Mouse (Mus musculus): ENCODE results near the gene Gm10638. TPM values are rescaled to one million over a fixed set of nuclear protein-coding genes. Genes with fewer than 3 reads are reported as not detected.

Gene Gm10638
- polyA plus RNA-seq, 1 experiment from 2014 or later = 8.5 TPM

GRCm38 (mm10) chr8:86759090-86759491 lies 13.6 kb downstream of the Gm10638 start:
- ATAC-seq (peak; percentile 74), DNase-seq (ENCODE audit: low spot score) (peak; percentile 81)
- H3K27ac ChIP-seq (ENCODE audit: low read length) = peak overlapping the region; percentile 68

GRCm38 (mm10) chr8:86760746-86761145 lies 15.2 kb downstream of the Gm10638 start:
- peaks cover 4% of the 10 kb centered on the region; the same call in 1 of the 2 replicates for H3K4me1 ChIP-seq (ENCODE audit: insufficient read depth, low read depth, low read length)
- H3K9me3 ChIP-seq (ENCODE audit: low read length) = no peaks in the 10 kb centered on the region
- no peaks in the 10 kb centered on the region for H3K36me3 ChIP-seq (ENCODE audit: insufficient read depth, low read length)
- ATAC-seq (no peak), DNase-seq (ENCODE audit: low spot score) (no peak)
- no peak overlapping the region for H3K4me2 ChIP-seq (replicated peaks; ENCODE audit: low read depth, low read length)
- H3K9ac ChIP-seq (replicated peaks; ENCODE audit: low read depth) = no peak overlapping the region
- H3K4me3 ChIP-seq (ENCODE audit: low read depth, low read length) = no peak overlapping the region
- H3K27me3 ChIP-seq (replicated peaks; ENCODE audit: insufficient read depth, low read length) = no peaks in the 10 kb centered on the region
- 57% methylated on average over 6 of the region's 6 CpGs for WGBS
- no peak overlapping the region for H3K27ac ChIP-seq (ENCODE audit: low read length)
- no peak for TF ChIP-seq CTCF (IDR thresholded peaks at IDR 0.05)
- no peak for TF ChIP-seq EP300 (IDR thresholded peaks at IDR 0.05)

More at GRCm38 (mm10) chr8:86759090-86759491, 13.6 kb downstream of the Gm10638 start:
- Histone ChIP-seq H3K4me2 (replicated peaks; ENCODE audit: low read depth, low read length) (no peak overlapping the region), H3K27me3 (replicated peaks; ENCODE audit: insufficient read depth, low read length) (no peaks in the 10 kb centered on the region), H3K4me3 (ENCODE audit: low read depth, low read length) (no peak overlapping the region), H3K4me1 (ENCODE audit: insufficient read depth, low read depth, low read length) (peaks cover 4% of the 10 kb centered on the region; the same call in 1 of the 2 replicates), H3K36me3 (ENCODE audit: insufficient read depth, low read length) (no peaks in the 10 kb centered on the region), H3K9ac (replicated peaks; ENCODE audit: low read depth) (no peak overlapping the region), H3K9me3 (ENCODE audit: low read length) (no peaks in the 10 kb centered on the region)
- 9% methylated on average over 4 of the region's 4 CpGs for WGBS
- TF ChIP-seq EP300 (IDR thresholded peaks at IDR 0.05) (peak; percentile 61), CTCF (IDR thresholded peaks at IDR 0.05) (no peak)

- WGBS = 43% methylated on average over 5 of the region's 5 CpGs
- no peaks in the 10 kb centered on the region for H3K27me3 ChIP-seq (replicated peaks; ENCODE audit: insufficient read depth, low read length)
- no peak overlapping the region for H3K4me3 ChIP-seq (ENCODE audit: low read depth, low read length)
- H3K27ac ChIP-seq (ENCODE audit: low read length) = no peak overlapping the region
- no peaks in the 10 kb centered on the region for H3K9me3 ChIP-seq (ENCODE audit: low read length)
- no peaks in the 10 kb centered on the region for H3K36me3 ChIP-seq (ENCODE audit: insufficient read depth, low read length)
- TF ChIP-seq EP300 (IDR thresholded peaks at IDR 0.05) = no peak
- no peak for TF ChIP-seq CTCF (IDR thresholded peaks at IDR 0.05)
- DNase-seq (ENCODE audit: low spot score) = no peak
- H3K4me2 ChIP-seq (replicated peaks; ENCODE audit: low read depth, low read length) = no peak overlapping the region
- H3K9ac ChIP-seq (replicated peaks; ENCODE audit: low read depth) = no peak overlapping the region
- no peak for ATAC-seq
- H3K4me1 ChIP-seq (ENCODE audit: insufficient read depth, low read depth, low read length) = peaks cover 4% of the 10 kb centered on the region; the same call in 1 of the 2 replicates
Measured at GRCm38 (mm10) chr8:86762806-86763205, 17.3 kb downstream of the Gm10638 start.

DNA sequence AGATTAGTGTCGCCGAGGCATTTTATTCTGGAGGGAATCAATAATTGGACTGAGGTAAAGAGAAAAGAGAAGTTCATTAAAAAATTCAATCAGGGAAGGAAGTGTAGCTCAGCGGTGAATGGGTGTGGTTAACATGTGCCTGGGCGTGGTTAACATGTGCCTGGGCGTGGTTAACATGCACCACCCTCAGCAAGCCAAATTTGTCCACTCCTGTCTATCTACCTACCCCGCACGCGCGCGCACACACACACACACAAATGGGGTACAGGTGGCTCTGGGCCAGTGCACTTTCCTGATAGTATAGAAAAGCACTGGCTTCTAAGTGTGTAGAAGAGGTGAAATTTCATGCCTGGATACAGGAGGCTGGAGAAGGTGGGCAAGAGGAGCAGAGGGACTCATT lies 19.7 kb downstream of the Gm10638 start:
- Histone ChIP-seq H3K4me2 (replicated peaks; ENCODE audit: low read depth, low read length) (no peak overlapping the region), H3K4me3 (ENCODE audit: low read depth, low read length) (no peak overlapping the region), H3K9me3 (ENCODE audit: low read length) (no peaks in the 10 kb centered on the region), H3K9ac (replicated peaks; ENCODE audit: low read depth) (no peak overlapping the region), H3K27me3 (replicated peaks; ENCODE audit: insufficient read depth, low read length) (no peaks in the 10 kb centered on the region), H3K27ac (ENCODE audit: low read length) (no peak overlapping the region), H3K36me3 (ENCODE audit: insufficient read depth, low read length) (no peaks in the 10 kb centered on the region), H3K4me1 (ENCODE audit: insufficient read depth, low read depth, low read length) (no peaks in the 10 kb centered on the region)
- ATAC-seq (no peak), DNase-seq (ENCODE audit: low spot score) (no peak)
- WGBS = 86% methylated on average over 10 of the region's 10 CpGs
- no peak for TF ChIP-seq CTCF (IDR thresholded peaks at IDR 0.05)

DNA sequence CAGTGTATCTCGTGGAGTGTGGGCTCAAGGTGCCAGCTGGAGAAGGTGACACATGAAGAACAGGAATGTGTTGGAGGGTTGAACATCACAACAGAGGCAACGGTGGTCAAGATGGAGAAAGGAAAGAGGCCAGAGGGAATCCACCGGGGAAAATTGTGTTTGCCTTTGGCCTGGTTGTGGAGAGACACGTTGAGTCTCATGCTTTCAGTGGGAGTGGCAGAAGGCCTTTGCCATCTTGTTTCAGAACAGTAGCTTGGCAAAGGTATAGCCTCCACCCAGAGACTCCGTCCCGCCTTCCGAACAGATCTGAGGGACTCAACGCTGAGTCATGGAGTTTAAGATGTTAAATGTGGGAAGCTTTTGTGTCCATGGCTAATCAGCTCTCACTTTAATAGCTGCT lies 20.2 kb downstream of the Gm10638 start:
- no peak for ATAC-seq

DNA sequence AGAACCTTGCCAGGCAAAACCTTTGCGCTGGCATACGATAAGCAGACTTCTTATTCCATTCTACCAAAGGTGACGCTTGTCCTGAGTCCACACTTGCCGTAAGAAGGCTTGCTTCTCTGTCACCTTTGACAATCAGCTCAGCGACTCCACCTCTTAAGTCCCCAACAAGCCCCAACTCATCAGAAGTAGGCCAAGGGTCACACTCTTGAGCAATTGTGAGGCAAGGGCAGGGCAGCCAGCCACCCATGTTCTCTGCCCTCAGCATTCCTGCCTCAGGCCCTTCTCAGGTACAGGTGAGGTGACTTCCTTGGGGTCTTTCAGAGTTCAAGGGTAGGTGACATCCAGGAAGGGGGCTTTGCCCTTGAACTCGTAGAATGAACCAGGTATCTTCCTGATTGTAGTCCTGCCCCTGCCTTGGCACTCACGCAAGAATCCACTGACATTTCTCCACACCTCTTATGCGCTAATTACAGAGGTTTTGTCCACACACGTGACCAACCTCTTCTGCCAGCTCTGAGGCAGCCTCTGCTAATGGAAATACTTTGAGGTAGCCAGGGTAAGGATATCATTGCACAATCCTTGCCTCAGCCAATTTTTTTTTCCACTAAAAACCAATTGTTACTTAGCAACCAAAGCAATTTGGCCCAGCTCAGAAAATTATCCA lies 21.2 kb downstream of the Gm10638 start:
- no peak overlapping the region for H3K9ac ChIP-seq (replicated peaks; ENCODE audit: low read depth)
- H3K27ac ChIP-seq (ENCODE audit: low read length) = peak overlapping the region; percentile 70
- H3K27me3 ChIP-seq (replicated peaks; ENCODE audit: insufficient read depth, low read length) = no peaks in the 10 kb centered on the region
- H3K4me3 ChIP-seq (ENCODE audit: low read depth, low read length) = no peak overlapping the region
- no peaks in the 10 kb centered on the region for H3K4me1 ChIP-seq (ENCODE audit: insufficient read depth, low read depth, low read length)
- DNase-seq (ENCODE audit: low spot score) = peak; percentile 87
- peak; percentile 86 for ATAC-seq
- H3K36me3 ChIP-seq (ENCODE audit: insufficient read depth, low read length) = no peaks in the 10 kb centered on the region
- H3K9me3 ChIP-seq (ENCODE audit: low read length) = no peaks in the 10 kb centered on the region
- 55% methylated on average over 9 of the region's 9 CpGs for WGBS
- TF ChIP-seq CTCF (IDR thresholded peaks at IDR 0.05) (no peak), EP300 (IDR thresholded peaks at IDR 0.05) (peak; percentile 67)
- H3K4me2 ChIP-seq (replicated peaks; ENCODE audit: low read depth, low read length) = no peak overlapping the region

More for the DNA sequence above, 20.2 kb downstream of the Gm10638 start:
- H3K4me2 ChIP-seq (replicated peaks; ENCODE audit: low read depth, low read length) = no peak overlapping the region
- no peak overlapping the region for H3K9ac ChIP-seq (replicated peaks; ENCODE audit: low read depth)
- no peak for DNase-seq (ENCODE audit: low spot score)
- H3K4me3 ChIP-seq (ENCODE audit: low read depth, low read length) = no peak overlapping the region
- H3K27me3 ChIP-seq (replicated peaks; ENCODE audit: insufficient read depth, low read length) = no peaks in the 10 kb centered on the region
- TF ChIP-seq CTCF (IDR thresholded peaks at IDR 0.05) (no peak), EP300 (IDR thresholded peaks at IDR 0.05) (no peak)
- no peaks in the 10 kb centered on the region for H3K9me3 ChIP-seq (ENCODE audit: low read length)
- no peaks in the 10 kb centered on the region for H3K36me3 ChIP-seq (ENCODE audit: insufficient read depth, low read length)
- WGBS = 74% methylated on average over 8 of the region's 8 CpGs
- H3K27ac ChIP-seq (ENCODE audit: low read length) = peak overlapping the region; percentile 70
- H3K4me1 ChIP-seq (ENCODE audit: insufficient read depth, low read depth, low read length) = no peaks in the 10 kb centered on the region
